Mouse (Mus musculus) embryonic facial prominence, embryonic 15.5 days (tissue): ENCODE measurements around the gene Exosc1. TPM values are rescaled to one million over a fixed set of nuclear protein-coding genes. Genes with fewer than 3 reads are reported as not detected.

Experiments
- ATAC-seq: fragments of 200-750 bp; cut with Nextera tagmentation; 2 replicates; pipeline ENCODE4 v1.8.0; 2017; ENCODE audit warnings: low read depth, moderate TSS enrichment; ENCODE audit not compliant: insufficient number of reproducible peaks, low FRiP score, low TSS enrichment
- H3K27ac ChIP-seq: fragments of 300-500 bp; sonication (generic); replicated peaks from 2 replicates; pipeline ENCODE4 v1.5.1; 2015; ENCODE audit warnings: mild to moderate bottlenecking, inconsistent platforms
- H3K27me3 ChIP-seq: fragments of 300-500 bp; sonication (generic); 2 replicates; pipeline ENCODE4 v1.6.1; 2015; ENCODE audit warnings: inconsistent platforms
- H3K36me3 ChIP-seq: fragments of 300-500 bp; sonication (generic); 2 replicates; pipeline ENCODE4 v1.6.1; 2015; ENCODE audit warnings: mild to moderate bottlenecking, inconsistent platforms
- H3K4me1 ChIP-seq: fragments of 300-500 bp; sonication (generic); 2 replicates; pipeline ENCODE4 v1.6.1; 2015; ENCODE audit warnings: inconsistent platforms
- H3K4me2 ChIP-seq: fragments of 300-500 bp; sonication (generic); replicated peaks from 2 replicates; pipeline ENCODE4 v1.6.1; 2015; ENCODE audit warnings: mild to moderate bottlenecking, inconsistent platforms
- H3K4me3 ChIP-seq: fragments of 300-500 bp; sonication (generic); replicated peaks from 2 replicates; pipeline ENCODE4 v1.5.1; 2015; ENCODE audit warnings: mild to moderate bottlenecking, inconsistent platforms
- H3K9ac ChIP-seq: fragments of 300-500 bp; sonication (generic); 2 replicates; pipeline ENCODE4 v1.6.1; 2015; ENCODE audit warnings: inconsistent platforms
- H3K9me3 ChIP-seq: fragments of 300-500 bp; sonication (generic); replicated peaks from 2 replicates; pipeline ENCODE4 v1.6.1; 2016; ENCODE audit warnings: inconsistent platforms
- WGBS: fragments of 180-500 bp; shearing (Covaris S2); methylation state at CpG from one replicate; pipeline ENCODE4 v1.1.7; 2015; 5-methylcytosine and 5-hydroxymethylcytosine counted together
- polyA plus RNA-seq: library from polyadenylated mRNA; unstranded; fragments of >200 nt; fragmentation: Nextera tagmentation; extraction: Ambion mirVana; gene quantifications from 2 replicates; pipeline ENCODE4 v1.2.1, GENCODE M21; 2015

Exosc1 gene
- 71.5 and 72.8 TPM in 2 replicates for polyA plus RNA-seq

- H3K4me2 ChIP-seq, result peak within 1 kb of the TSS; percentile 86
- H3K27ac ChIP-seq, result peak within 1 kb of the TSS; percentile 68; the same call in 1 of the 2 replicates
- no peaks in the 10 kb centered on the region for H3K9me3 ChIP-seq
- peaks cover 32% of the 10 kb centered on the region for H3K36me3 ChIP-seq
- peak within 1 kb of the TSS; percentile 64 for H3K4me3 ChIP-seq
- H3K9ac ChIP-seq, result peak within 1 kb of the TSS; percentile 66
- WGBS, result under 1% methylated on average over 47 of the region's 47 CpGs
- peaks cover 19% of the 10 kb centered on the region for H3K4me1 ChIP-seq
- ATAC-seq, result peak; percentile 100
- H3K27me3 ChIP-seq, result no peaks in the 10 kb centered on the region
Observed at GRCm38 (mm10) chr19:41933179-41934086, at the start of gene Exosc1, which contains the start of gene Zdhhc16. Exosc1 (minus strand) TSS chr19:41933423. Zdhhc16 (plus strand) TSS chr19:41933480.

GRCm38 (mm10) chr19:41982791-41983150 is 49.5 kb upstream of the Exosc1 start:
- WGBS, result 8% methylated on average over 4 of the region's 4 CpGs
- peak overlapping the region; percentile 82 for H3K9ac ChIP-seq
- ATAC-seq, result no peak
- H3K4me3 ChIP-seq, result peak overlapping the region; percentile 82
- H3K4me1 ChIP-seq, result peaks cover 31% of the 10 kb centered on the region
- peak overlapping the region; percentile 92 for H3K27ac ChIP-seq
- H3K9me3 ChIP-seq, result no peaks in the 10 kb centered on the region
- no peaks in the 10 kb centered on the region for H3K36me3 ChIP-seq
- H3K4me2 ChIP-seq, result peak overlapping the region; percentile 78
- no peaks in the 10 kb centered on the region for H3K27me3 ChIP-seq

- Histone ChIP-seq H3K9me3 (no peaks in the 10 kb centered on the region), H3K9ac (peak overlapping the region; percentile 82), H3K4me3 (peak overlapping the region; percentile 82), H3K27ac (peak overlapping the region; percentile 92), H3K36me3 (no peaks in the 10 kb centered on the region), H3K4me1 (peaks cover 38% of the 10 kb centered on the region), H3K27me3 (no peaks in the 10 kb centered on the region), H3K4me2 (peak overlapping the region; percentile 78)
- WGBS, result under 1% methylated on average over 74 of the region's 74 CpGs
- no peak for ATAC-seq
Observed at GRCm38 (mm10) chr19:41981931-41982790, 48.9 kb upstream of the Exosc1 start.

GRCm38 (mm10) chr19:41981595-41981927 is 48.3 kb upstream of the Exosc1 start, which contains the start of gene Ubtd1:
Ubtd1 (plus strand) TSS chr19:41981763.
- Histone ChIP-seq H3K27ac (peak within 1 kb of the TSS; percentile 92), H3K27me3 (no peaks in the 10 kb centered on the region), H3K36me3 (no peaks in the 10 kb centered on the region), H3K4me3 (peak within 1 kb of the TSS; percentile 82), H3K4me1 (peaks cover 42% of the 10 kb centered on the region), H3K9ac (peak within 1 kb of the TSS; percentile 82), H3K4me2 (peak within 1 kb of the TSS; percentile 78), H3K9me3 (no peaks in the 10 kb centered on the region)
- under 1% methylated on average over 32 of the region's 33 CpGs for WGBS
- no peak; the same call in 1 of the 2 replicates for ATAC-seq

- H3K4me2 ChIP-seq, result peak within 1 kb of the TSS; percentile 78
- WGBS, result under 1% methylated on average over 67 of the region's 68 CpGs
- peak within 1 kb of the TSS; percentile 92 for H3K27ac ChIP-seq
- H3K9ac ChIP-seq, result peak within 1 kb of the TSS; percentile 82
- peaks cover 44% of the 10 kb centered on the region for H3K4me1 ChIP-seq
- ATAC-seq, result peak; percentile 97
- H3K9me3 ChIP-seq, result no peaks in the 10 kb centered on the region
- peak within 1 kb of the TSS; percentile 82 for H3K4me3 ChIP-seq
- no peaks in the 10 kb centered on the region for H3K36me3 ChIP-seq
- H3K27me3 ChIP-seq, result no peaks in the 10 kb centered on the region
Observed at GRCm38 (mm10) chr19:41980819-41981594, 47.8 kb upstream of the Exosc1 start, which contains the start of gene Mms19. Mms19 (minus strand) TSS chr19:41981157.

GRCm38 (mm10) chr19:41980422-41980818 is 47.2 kb upstream of the Exosc1 start:
- Histone ChIP-seq H3K36me3 (no peaks in the 10 kb centered on the region), H3K9ac (peak overlapping the region; percentile 60), H3K27me3 (no peaks in the 10 kb centered on the region), H3K27ac (peak overlapping the region; percentile 92), H3K4me3 (peak overlapping the region; percentile 82), H3K9me3 (no peaks in the 10 kb centered on the region), H3K4me1 (peaks cover 46% of the 10 kb centered on the region), H3K4me2 (peak overlapping the region; percentile 78)
- WGBS, result under 1% methylated on average over 16 of the region's 16 CpGs
- no peak for ATAC-seq

- H3K4me2 ChIP-seq, result peak overlapping the region; percentile 6; the same call in 1 of the 2 replicates
- H3K36me3 ChIP-seq, result no peaks in the 10 kb centered on the region; the same call in 1 of the 2 replicates
- no peak overlapping the region for H3K4me3 ChIP-seq
- peak; percentile 70; the same call in 1 of the 2 replicates for ATAC-seq
- 38% methylated on average over 13 of the region's 13 CpGs for WGBS
- H3K9ac ChIP-seq, result no peak overlapping the region
- no peaks in the 10 kb centered on the region for H3K9me3 ChIP-seq
- H3K27ac ChIP-seq, result peak overlapping the region; percentile 80
- H3K27me3 ChIP-seq, result no peaks in the 10 kb centered on the region
- peaks cover 42% of the 10 kb centered on the region for H3K4me1 ChIP-seq
Observed at GRCm38 (mm10) chr19:41973891-41974794, 40.9 kb upstream of the Exosc1 start.

GRCm38 (mm10) chr19:41969618-41970017 is 36.4 kb upstream of the Exosc1 start:
- H3K4me3 ChIP-seq, result no peak overlapping the region
- 90% methylated on average over 7 of the region's 7 CpGs for WGBS

GRCm38 (mm10) chr19:41953574-41953973 is 20.4 kb upstream of the Exosc1 start:
- Histone ChIP-seq H3K4me3 (no peak overlapping the region), H3K27me3 (no peaks in the 10 kb centered on the region), H3K4me2 (no peak overlapping the region), H3K9ac (no peak overlapping the region), H3K4me1 (no peaks in the 10 kb centered on the region), H3K27ac (no peak overlapping the region; the same call in 1 of the 2 replicates), H3K36me3 (peaks cover 97% of the 10 kb centered on the region), H3K9me3 (no peaks in the 10 kb centered on the region)
- no peak for ATAC-seq
- WGBS, result 90% methylated on average over 3 of the region's 3 CpGs

More at GRCm38 (mm10) chr19:41969618-41970017, 36.4 kb upstream of the Exosc1 start:
- Histone ChIP-seq H3K27ac (no peak overlapping the region), H3K9me3 (no peaks in the 10 kb centered on the region), H3K36me3 (peaks cover 36% of the 10 kb centered on the region), H3K27me3 (no peaks in the 10 kb centered on the region), H3K9ac (no peak overlapping the region), H3K4me2 (no peak overlapping the region), H3K4me1 (peaks cover 14% of the 10 kb centered on the region)
- no peak for ATAC-seq

GRCm38 (mm10) chr19:41952287-41952686 is 19.1 kb upstream of the Exosc1 start:
- 67% methylated on average over 4 of the region's 4 CpGs for WGBS
- ATAC-seq, result no peak
- Histone ChIP-seq H3K4me2 (no peak overlapping the region), H3K27me3 (no peaks in the 10 kb centered on the region), H3K36me3 (peaks cover 97% of the 10 kb centered on the region), H3K27ac (no peak overlapping the region), H3K9me3 (no peaks in the 10 kb centered on the region), H3K9ac (no peak overlapping the region), H3K4me1 (no peaks in the 10 kb centered on the region), H3K4me3 (no peak overlapping the region)
